Mouse (Mus musculus) CH12.LX (cell line): ENCODE data around the gene Zfp286. TPM values are rescaled to one million over a fixed set of nuclear protein-coding genes. Genes with fewer than 3 reads are reported as not detected.

Experiments used
- DNase-seq: peaks from one replicate; pipeline ENCODE4 v3.0.0-alpha.2; 2013; ENCODE audit errors: extremely low read depth
- H3K27ac ChIP-seq: 2 replicates; pipeline ENCODE4 v1.5.1; 2012; ENCODE audit warnings: low read depth, mild to moderate bottlenecking, control low read depth, moderate library complexity; ENCODE audit not compliant: insufficient read depth
- H3K27me3 ChIP-seq: replicated peaks from 2 replicates; pipeline ENCODE3; 2012; ENCODE audit warnings: inconsistent platforms
- H3K36me3 ChIP-seq, 2 experiments: replicated peaks in 1 of 2; 2 replicates each; pipeline versions ENCODE3 to v1.6.1; 2012; ENCODE audit warnings: inconsistent platforms in 1 of 2, low read length in 1 of 2, mild to moderate bottlenecking in 1 of 2, mixed read lengths in 1 of 2, moderate library complexity in 1 of 2; ENCODE audit not compliant: control insufficient read depth in 1 of 2, insufficient read depth in 1 of 2
- H3K4me1 ChIP-seq, 2 experiments: 2 replicates each; pipeline ENCODE4 v1.6.1; 2012; ENCODE audit warnings: inconsistent platforms in 1 of 2, moderate library complexity in 1 of 2; ENCODE audit not compliant: insufficient read depth in 2 of 2, control insufficient read depth in 1 of 2
- H3K4me2 ChIP-seq: 2 replicates; pipeline ENCODE4 v1.6.1; 2012; ENCODE audit warnings: low read depth, mild to moderate bottlenecking, control low read depth; ENCODE audit not compliant: poor library complexity, insufficient read depth, severe bottlenecking
- H3K4me3 ChIP-seq, 3 experiments: fragments of 150-350 bp in 1 of 3; sonication (generic) in 1 of 3; replicated peaks in 1 of 3; 2 replicates each; pipeline versions ENCODE3 to v1.5.1; 2011 to 2012; ENCODE audit warnings: low read depth in 2 of 3, low read length in 2 of 3, mild to moderate bottlenecking in 2 of 3, moderate library complexity in 2 of 3, control low read depth in 1 of 3, improper control_type of control experiment in 1 of 3, inconsistent platforms in 1 of 3, mixed read lengths in 1 of 3; ENCODE audit not compliant: poor library complexity in 1 of 3
- H3K79me2 ChIP-seq: replicated peaks from 2 replicates; pipeline ENCODE4 v1.6.1; 2012; ENCODE audit warnings: mild to moderate bottlenecking, moderate library complexity; ENCODE audit not compliant: control insufficient read depth, poor library complexity, insufficient read depth, severe bottlenecking; ENCODE audit errors: extremely low read depth
- H3K9ac ChIP-seq: 2 replicates; pipeline ENCODE4 v1.6.1; 2012; ENCODE audit warnings: low read depth, mild to moderate bottlenecking, control low read depth, moderate library complexity; ENCODE audit not compliant: insufficient read depth
- H3K9me3 ChIP-seq: replicated peaks from 2 replicates; pipeline ENCODE3; 2012; ENCODE audit warnings: low read length, inconsistent platforms, mixed read lengths
- CTCF ChIP-seq, 2 experiments: IDR thresholded peaks in 1 of 2; conservative IDR thresholded peaks in 1 of 2; 2 replicates each; pipeline ENCODE4 v1.5.1; 2011 to 2012; ENCODE audit warnings: low read depth in 2 of 2, low read length in 2 of 2, improper control_type of control experiment in 1 of 2, inconsistent platforms in 1 of 2, mild to moderate bottlenecking in 1 of 2, moderate library complexity in 1 of 2
- ETS1 ChIP-seq: conservative IDR thresholded peaks from 2 replicates; pipeline ENCODE4 v1.6.1; 2012; ENCODE audit warnings: low read depth, mild to moderate bottlenecking, inconsistent platforms, low read length, improper control_type of control experiment, moderate library complexity
- GABPA ChIP-seq: IDR thresholded peaks from 2 replicates; pipeline ENCODE4 v1.6.1; 2012; ENCODE audit warnings: low read depth, low read length, improper control_type of control experiment, inconsistent platforms; ENCODE audit not compliant: insufficient replicate concordance
- HCFC1 ChIP-seq: IDR thresholded peaks from 2 replicates; pipeline ENCODE4 v1.6.1; 2012; ENCODE audit warnings: low read depth, mild to moderate bottlenecking, inconsistent platforms, low read length, improper control_type of control experiment
- JUN ChIP-seq: IDR thresholded peaks from 2 replicates; pipeline ENCODE4 v1.6.1; 2011; ENCODE audit warnings: low read depth, mild to moderate bottlenecking, low read length, improper control_type of control experiment, moderate library complexity; ENCODE audit not compliant: insufficient read depth
- JUND ChIP-seq: conservative IDR thresholded peaks from 2 replicates; pipeline ENCODE4 v1.6.1; 2011; ENCODE audit warnings: low read depth, low read length, improper control_type of control experiment
- KAT2A ChIP-seq: IDR thresholded peaks from 2 replicates; pipeline ENCODE4 v1.6.1; 2012; ENCODE audit warnings: low read length, improper control_type of control experiment, inconsistent platforms; ENCODE audit not compliant: insufficient replicate concordance
- MAX ChIP-seq: IDR thresholded peaks from 2 replicates; pipeline ENCODE4 v1.6.1; 2011; ENCODE audit warnings: low read length, improper control_type of control experiment
- MEF2A ChIP-seq: IDR thresholded peaks from 2 replicates; pipeline ENCODE4 v1.6.1; 2014; ENCODE audit warnings: low read depth, mild to moderate bottlenecking, inconsistent platforms, low read length, improper control_type of control experiment, borderline replicate concordance
- NELFE ChIP-seq: IDR thresholded peaks from 2 replicates; pipeline ENCODE4 v1.6.1; 2011; ENCODE audit warnings: low read depth, low read length, improper control_type of control experiment
- NRF1 ChIP-seq: IDR thresholded peaks from 2 replicates; pipeline ENCODE4 v1.6.1; 2014; ENCODE audit warnings: low read depth, mild to moderate bottlenecking, inconsistent platforms, low read length, improper control_type of control experiment, moderate library complexity
- POLR2A ChIP-seq: IDR thresholded peaks from 2 replicates; pipeline ENCODE4 v1.6.1; 2011; ENCODE audit warnings: low read depth, mild to moderate bottlenecking, improper control_type of control experiment, low read length
- RCOR1 ChIP-seq: conservative IDR thresholded peaks from 2 replicates; pipeline ENCODE4 v1.6.1; 2012; ENCODE audit warnings: low read depth, mild to moderate bottlenecking, inconsistent platforms, low read length, improper control_type of control experiment
- SIN3A ChIP-seq: IDR thresholded peaks from 2 replicates; pipeline ENCODE4 v1.6.1; 2012; ENCODE audit warnings: low read length, improper control_type of control experiment, inconsistent platforms
- TBP ChIP-seq: conservative IDR thresholded peaks from 2 replicates; pipeline ENCODE4 v1.6.1; 2011; ENCODE audit warnings: low read depth, low read length, improper control_type of control experiment
- TCF12 ChIP-seq: IDR thresholded peaks from 2 replicates; pipeline ENCODE4 v1.6.1; 2014; ENCODE audit warnings: low read depth, mild to moderate bottlenecking, inconsistent platforms, low read length, improper control_type of control experiment
- UBTF ChIP-seq: IDR thresholded peaks from 2 replicates; pipeline ENCODE4 v1.6.1; 2012; ENCODE audit warnings: low read depth, mild to moderate bottlenecking, inconsistent platforms, low read length, improper control_type of control experiment, moderate library complexity
- USF1 ChIP-seq: IDR thresholded peaks from 2 replicates; pipeline ENCODE4 v1.6.1; 2014; ENCODE audit warnings: low read depth, mild to moderate bottlenecking, inconsistent platforms, low read length, improper control_type of control experiment
- USF2 ChIP-seq: conservative IDR thresholded peaks from 2 replicates; pipeline ENCODE4 v1.6.1; 2011; ENCODE audit warnings: low read depth, low read length, improper control_type of control experiment
- ZMIZ1 ChIP-seq: IDR thresholded peaks from 2 replicates; pipeline ENCODE4 v1.6.1; 2012; ENCODE audit warnings: low read depth, mild to moderate bottlenecking, inconsistent platforms, low read length, improper control_type of control experiment
- ZNF384 ChIP-seq: IDR thresholded peaks from 2 replicates; pipeline ENCODE4 v1.6.1; 2012; ENCODE audit warnings: low read depth, low read length, improper control_type of control experiment, inconsistent platforms
- dilution Hi-C: fragments of 300-500 bp; cut with MboI; formaldehyde crosslinking; loops from 2 replicates; pipeline ENCODE4 v1.14.3; 2020; ENCODE audit warnings: low sequenced_read_pairs; ENCODE audit not compliant: extremely low pct_unique_long_range_greater_than_20kb, extremely low pct_ligation_motif_present
- in situ Hi-C: fragments of 300-500 bp; cut with MboI; formaldehyde crosslinking; loops from 3 replicates; pipeline ENCODE4 v1.14.3; 2019; ENCODE audit warnings: low sequenced_read_pairs, low pct_ligation_motif_present, low pct_unique_long_range_greater_than_20kb, mixed read lengths
- polyA plus RNA-seq: library from polyadenylated mRNA; unstranded; fragments of >175 nt; gene quantifications from 2 replicates; pipeline ENCODE4 v1.2.1, GENCODE M21; 2012; ENCODE audit warnings: low read depth; ENCODE audit not compliant: insufficient read length
- total RNA-seq, 2 experiments: library from RNA; depleted of rRNA; stranded (reverse); fragments of 300-350 nt in 1 of 2; fragments of >200 nt in 1 of 2; gene quantifications; 2 replicates each; pipeline ENCODE4 v1.2.3; 2012 to 2014

The Zfp286 gene
- total and polyA plus RNA-seq, 3 experiments, result not detected

DNA sequence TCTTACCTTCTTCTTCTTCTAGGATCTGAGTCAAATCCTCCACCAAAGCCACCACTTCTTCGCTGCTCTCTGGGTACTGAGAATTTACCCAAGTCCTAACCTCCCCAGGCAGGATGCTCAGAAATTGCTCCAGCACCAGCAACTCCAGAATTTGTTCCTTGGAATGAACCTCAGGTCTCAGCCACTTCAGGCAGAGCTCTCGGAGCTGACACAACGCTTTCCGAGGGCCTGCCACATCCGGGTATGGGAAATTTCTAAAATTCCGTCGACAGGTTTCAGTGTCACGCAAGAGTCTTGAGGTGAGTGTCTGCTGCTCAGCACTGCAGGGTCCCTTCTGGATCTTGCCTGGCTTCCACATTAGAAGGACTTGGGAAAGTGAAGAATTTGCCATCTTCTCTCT, 61.0 kb downstream of the Zfp286 start:
- no peak overlapping the region for H3K9ac ChIP-seq
- peaks cover 2 to 24% of the 10 kb centered on the region in 2 experiments; a peak in 3 of 4 replicates for H3K4me1 ChIP-seq
- no peaks in the 10 kb centered on the region for H3K79me2 ChIP-seq
- H3K4me3 ChIP-seq, result no peak overlapping the region
- H3K36me3 ChIP-seq, result peaks cover 24 to 50% of the 10 kb centered on the region in 2 experiments
- H3K27me3 ChIP-seq, result no peaks in the 10 kb centered on the region
- no peak for DNase-seq
- H3K4me2 ChIP-seq, result no peak overlapping the region
- in situ Hi-C loops, result no loop called here
- dilution Hi-C loops, result no loop called here
- no peaks in the 10 kb centered on the region for H3K9me3 ChIP-seq
- H3K27ac ChIP-seq, result no peak overlapping the region
- no peak for TF ChIP-seq GABPA
- no peak for TF ChIP-seq RCOR1
- TF ChIP-seq POLR2A, result no peak
- no peak for TF ChIP-seq JUND
- TF ChIP-seq NRF1, result no peak
- no peak for TF ChIP-seq TBP
- no peak for TF ChIP-seq JUN
- TF ChIP-seq MEF2A, result no peak
- no peak for TF ChIP-seq ETS1
- TF ChIP-seq NELFE, result no peak
- TF ChIP-seq, all 38 proteins: peak for 0

DNA sequence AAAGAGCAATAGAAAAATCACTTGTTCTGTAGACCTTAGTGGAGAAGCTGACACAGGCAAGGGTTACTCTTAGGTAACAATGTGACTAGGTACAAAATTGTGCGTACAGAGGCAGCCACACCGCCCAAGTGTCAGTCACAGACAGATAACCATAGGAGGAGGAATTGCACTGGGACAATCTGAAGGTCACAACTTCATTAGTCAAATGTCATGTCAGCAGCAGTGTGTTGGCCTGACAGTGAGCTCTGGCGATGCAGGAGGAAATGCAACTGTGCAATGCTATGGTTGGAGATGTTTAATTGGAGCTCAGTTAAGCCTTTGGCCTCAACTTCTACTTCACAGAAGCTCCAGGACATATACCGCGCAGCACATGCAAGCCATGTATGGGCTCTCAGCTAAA, 78.6 kb downstream of the Zfp286 start:
- no peak overlapping the region for H3K27ac ChIP-seq
- peaks cover 6 to 29% of the 10 kb centered on the region in 2 experiments; a peak in 3 of 4 replicates for H3K4me1 ChIP-seq
- no peaks in the 10 kb centered on the region for H3K9me3 ChIP-seq
- H3K79me2 ChIP-seq, result no peaks in the 10 kb centered on the region
- in situ Hi-C loops, result no loop called here
- no peaks in the 10 kb centered on the region for H3K27me3 ChIP-seq
- TF ChIP-seq UBTF, result no peak
- no peak for TF ChIP-seq JUN
- no peak for TF ChIP-seq MAX
- TF ChIP-seq CTCF (conservative IDR thresholded peaks at IDR 0.05 in 1 of 2, IDR thresholded peaks at IDR 0.05 in 1 of 2; ENCODE audit: low read depth in 2 of 2, low read length in 2 of 2), result 0 out of 4 replicates have a peak, but pooled peaks of 1 of the 2 experiments have one; percentile 3
- no peak for TF ChIP-seq ZMIZ1
- DNase-seq, result no peak
- no peak overlapping the region for H3K4me3 ChIP-seq
- peaks cover 12 to 45% of the 10 kb centered on the region in 2 experiments for H3K36me3 ChIP-seq
- H3K9ac ChIP-seq, result no peak overlapping the region
- H3K4me2 ChIP-seq, result no peak overlapping the region
- dilution Hi-C loops, result no loop called here

DNA sequence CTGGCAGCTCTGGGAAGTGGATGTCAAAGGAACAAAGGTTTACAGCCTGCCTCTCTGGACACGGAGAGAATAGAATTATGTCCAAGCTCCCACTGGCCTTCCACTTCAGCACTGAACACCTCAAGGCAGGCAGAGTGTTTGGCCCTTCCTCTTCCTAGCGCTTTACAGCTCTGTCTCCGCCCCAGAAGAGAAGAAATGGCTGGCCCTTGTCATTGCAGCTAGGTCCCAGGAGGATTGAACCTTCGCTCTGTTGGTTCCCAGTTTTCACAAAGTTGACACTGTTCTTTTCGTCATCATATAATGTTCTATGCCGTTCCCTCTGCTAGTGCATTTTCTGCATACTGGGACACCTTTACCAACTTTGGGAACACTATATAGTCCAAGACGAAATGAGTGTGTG, 81.0 kb downstream of the Zfp286 start:
- no peaks in the 10 kb centered on the region for H3K27me3 ChIP-seq
- no peak overlapping the region for H3K9ac ChIP-seq
- no peak overlapping the region for H3K4me3 ChIP-seq
- in situ Hi-C loops (no loop called here), dilution Hi-C loops (no loop called here)
- peak; percentile 24 for DNase-seq
- no peaks in the 10 kb centered on the region for H3K79me2 ChIP-seq
- no peak overlapping the region for H3K27ac ChIP-seq
- H3K36me3 ChIP-seq, result peaks cover 0 to 27% of the 10 kb centered on the region in 2 experiments
- peaks cover 6 to 33% of the 10 kb centered on the region in 2 experiments; a peak in 3 of 4 replicates for H3K4me1 ChIP-seq
- H3K4me2 ChIP-seq, result no peak overlapping the region
- TF ChIP-seq USF2 (no peak), TCF12 (no peak), TBP (no peak), ZMIZ1 (no peak), USF1 (no peak), ZNF384 (no peak), SIN3A (no peak), HCFC1 (no peak), KAT2A (no peak), POLR2A (no peak), NRF1 (no peak)
- H3K9me3 ChIP-seq, result no peaks in the 10 kb centered on the region
